Mouse (Mus musculus): ENCODE data around the gene Slc38a10. TPM values are rescaled to one million over a fixed set of nuclear protein-coding genes. Genes with fewer than 3 reads are reported as not detected.

Slc38a10 gene
- polyA plus RNA-seq, 1 experiment from 2014 or later: 132 TPM

DNA sequence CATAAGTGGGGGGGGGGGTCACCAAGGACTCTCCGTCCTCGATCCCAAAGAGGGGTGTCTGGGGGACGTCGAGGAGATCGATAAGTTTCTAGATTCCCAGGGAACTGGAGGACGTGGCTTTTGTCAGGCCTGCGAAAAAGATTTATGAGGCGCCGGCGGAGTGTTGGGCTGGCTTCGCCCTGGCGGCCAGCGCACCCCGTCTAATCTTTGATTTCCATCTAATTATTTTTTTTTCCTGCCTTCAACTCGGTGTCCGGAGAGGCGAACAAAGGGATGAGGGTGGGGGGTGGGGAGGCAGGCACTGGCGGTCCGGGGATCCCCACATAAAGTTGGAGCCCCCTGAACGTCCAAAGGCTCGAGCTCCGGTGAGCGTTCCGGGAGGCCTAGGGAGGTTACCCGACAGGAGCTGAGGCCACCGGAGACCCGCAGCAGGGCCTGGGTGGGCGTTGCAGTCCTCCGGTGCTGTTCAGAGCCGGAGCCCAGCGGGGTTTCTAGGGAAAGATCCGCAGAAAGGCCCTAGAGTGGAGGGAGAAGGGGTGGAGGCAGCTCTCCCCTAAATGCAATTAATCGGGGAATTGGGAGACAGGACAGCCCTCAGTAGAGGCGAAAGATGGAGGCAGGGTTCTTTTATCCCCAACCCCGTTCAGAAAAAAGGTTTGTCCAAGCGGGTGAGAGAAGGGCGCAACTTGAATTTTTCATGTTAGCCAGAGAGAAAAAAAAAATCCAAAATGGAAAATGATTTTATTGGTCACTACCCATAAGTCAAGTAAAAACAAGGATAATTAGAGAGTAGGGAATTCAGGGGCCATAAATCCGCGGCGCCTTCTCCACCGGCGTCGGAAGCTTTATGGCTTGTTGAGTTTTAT lies 36.3 kb upstream of the Slc38a10 start:
- Histone ChIP-seq H3K27ac (ENCODE audit: low read length) (peak overlapping the region; percentile 99), H3K36me3 (ENCODE audit: insufficient read depth, low read length) (no peaks in the 10 kb centered on the region), H3K4me3 (ENCODE audit: low read length) (peak overlapping the region; percentile 96), H3K9ac (replicated peaks; ENCODE audit: low read length) (peak overlapping the region; percentile 99), H3K4me2 (replicated peaks; ENCODE audit: low read depth, low read length) (peak overlapping the region; percentile 94), H3K27me3 (ENCODE audit: insufficient read depth, low read length) (no peaks in the 10 kb centered on the region), H3K9me3 (ENCODE audit: low read length) (no peaks in the 10 kb centered on the region), H3K4me1 (ENCODE audit: insufficient read depth, low read length) (peaks cover 65% of the 10 kb centered on the region)
- 0% methylated on average over 43 of the region's 43 CpGs for WGBS
- ATAC-seq (ENCODE audit: low FRiP score, low TSS enrichment): no peak

DNA sequence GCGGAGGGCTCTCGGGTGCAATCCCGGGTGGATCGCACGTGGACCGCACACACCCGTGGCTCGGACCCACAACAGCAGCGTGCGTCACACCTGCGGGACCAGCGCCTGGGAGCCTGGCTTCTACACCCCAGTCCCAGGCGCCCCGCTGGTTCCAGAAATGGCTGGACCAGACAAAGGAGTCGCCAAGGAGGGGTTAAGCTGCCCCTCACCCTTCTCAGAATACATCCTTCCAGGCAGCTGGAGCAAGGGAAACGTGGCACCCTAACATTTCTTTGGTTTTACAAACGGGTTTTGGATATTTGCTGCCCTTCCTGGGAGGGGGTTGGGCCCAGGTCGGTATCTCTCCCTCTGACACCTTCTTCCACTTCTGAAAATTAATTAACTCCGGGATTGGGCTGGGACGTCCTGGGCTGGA lies 35.7 kb upstream of the Slc38a10 start:
- ATAC-seq (ENCODE audit: low FRiP score, low TSS enrichment): no peak
- Histone ChIP-seq H3K4me3 (ENCODE audit: low read length) (peak overlapping the region; percentile 96), H3K9ac (replicated peaks; ENCODE audit: low read length) (peak overlapping the region; percentile 99), H3K9me3 (ENCODE audit: low read length) (no peaks in the 10 kb centered on the region), H3K27ac (ENCODE audit: low read length) (peak overlapping the region; percentile 99), H3K4me1 (ENCODE audit: insufficient read depth, low read length) (peaks cover 70% of the 10 kb centered on the region), H3K4me2 (replicated peaks; ENCODE audit: low read depth, low read length) (peak overlapping the region; percentile 94), H3K36me3 (ENCODE audit: insufficient read depth, low read length) (no peaks in the 10 kb centered on the region), H3K27me3 (ENCODE audit: insufficient read depth, low read length) (no peaks in the 10 kb centered on the region)
- WGBS: 2% methylated on average over 20 of the region's 20 CpGs

GRCm38 (mm10) chr11:120186145-120186740 lies 35.1 kb upstream of the Slc38a10 start:
- H3K4me3 ChIP-seq (ENCODE audit: low read length): peak overlapping the region; percentile 96
- H3K4me2 ChIP-seq (replicated peaks; ENCODE audit: low read depth, low read length): peak overlapping the region; percentile 94
- H3K4me1 ChIP-seq (ENCODE audit: insufficient read depth, low read length): peaks cover 67% of the 10 kb centered on the region
- 6% methylated on average over 18 of the region's 18 CpGs for WGBS
- H3K9ac ChIP-seq (replicated peaks; ENCODE audit: low read length): peak overlapping the region; percentile 99
- no peaks in the 10 kb centered on the region for H3K9me3 ChIP-seq (ENCODE audit: low read length)
- H3K36me3 ChIP-seq (ENCODE audit: insufficient read depth, low read length): no peaks in the 10 kb centered on the region
- H3K27me3 ChIP-seq (ENCODE audit: insufficient read depth, low read length): no peaks in the 10 kb centered on the region
- no peak for ATAC-seq (ENCODE audit: low FRiP score, low TSS enrichment)
- H3K27ac ChIP-seq (ENCODE audit: low read length): peak overlapping the region; percentile 99

DNA sequence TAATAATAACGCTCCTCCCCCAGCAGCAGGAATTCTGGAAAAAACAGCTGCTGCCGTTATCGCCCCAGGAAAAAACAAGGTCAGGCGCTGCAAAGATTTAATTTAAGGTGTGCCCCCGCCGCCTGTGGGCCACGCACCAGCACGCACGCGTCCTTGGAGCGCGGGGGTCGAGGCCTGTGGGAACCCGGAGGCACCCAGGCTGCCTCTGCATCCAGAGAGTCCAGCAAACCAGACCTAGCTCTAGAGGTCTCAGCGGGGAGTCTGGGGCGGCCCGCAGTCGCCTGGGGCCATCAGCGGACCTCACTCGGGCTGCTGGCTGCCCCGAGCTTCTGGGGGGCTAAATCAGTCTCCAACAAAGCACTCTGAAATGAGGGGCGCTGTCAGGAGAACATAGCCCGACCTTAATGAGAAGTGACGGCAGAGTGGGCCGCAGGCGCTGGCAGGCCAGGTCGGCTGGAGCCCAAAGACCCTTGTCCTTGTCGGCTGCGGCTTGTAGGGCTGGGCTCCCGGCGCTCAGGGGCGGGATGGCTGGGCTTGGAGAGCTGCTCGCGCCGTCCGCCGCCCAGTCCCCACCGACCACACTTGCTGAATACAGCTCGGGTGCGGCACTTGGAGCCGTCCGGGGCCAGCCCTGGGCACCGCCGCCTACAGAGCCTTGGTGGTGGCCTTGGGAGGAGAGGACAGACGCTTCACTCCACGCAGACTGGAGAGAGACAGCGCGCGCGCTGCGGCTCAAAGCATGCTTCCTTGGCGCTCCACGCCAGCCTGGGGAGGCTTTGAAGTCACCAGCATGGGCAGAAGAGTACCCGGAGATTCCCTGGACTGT lies 34.4 kb upstream of the Slc38a10 start:
- no peaks in the 10 kb centered on the region for H3K9me3 ChIP-seq (ENCODE audit: low read length)
- H3K4me3 ChIP-seq (ENCODE audit: low read length): peak overlapping the region; percentile 96
- H3K9ac ChIP-seq (replicated peaks; ENCODE audit: low read length): peak overlapping the region; percentile 99
- ATAC-seq (ENCODE audit: low FRiP score, low TSS enrichment): no peak
- H3K27me3 ChIP-seq (ENCODE audit: insufficient read depth, low read length): no peaks in the 10 kb centered on the region
- peaks cover 60% of the 10 kb centered on the region for H3K4me1 ChIP-seq (ENCODE audit: insufficient read depth, low read length)
- H3K27ac ChIP-seq (ENCODE audit: low read length): peak overlapping the region; percentile 99
- H3K36me3 ChIP-seq (ENCODE audit: insufficient read depth, low read length): no peaks in the 10 kb centered on the region
- 1% methylated on average over 54 of the region's 54 CpGs for WGBS
- H3K4me2 ChIP-seq (replicated peaks; ENCODE audit: low read depth, low read length): peak overlapping the region; percentile 94

DNA sequence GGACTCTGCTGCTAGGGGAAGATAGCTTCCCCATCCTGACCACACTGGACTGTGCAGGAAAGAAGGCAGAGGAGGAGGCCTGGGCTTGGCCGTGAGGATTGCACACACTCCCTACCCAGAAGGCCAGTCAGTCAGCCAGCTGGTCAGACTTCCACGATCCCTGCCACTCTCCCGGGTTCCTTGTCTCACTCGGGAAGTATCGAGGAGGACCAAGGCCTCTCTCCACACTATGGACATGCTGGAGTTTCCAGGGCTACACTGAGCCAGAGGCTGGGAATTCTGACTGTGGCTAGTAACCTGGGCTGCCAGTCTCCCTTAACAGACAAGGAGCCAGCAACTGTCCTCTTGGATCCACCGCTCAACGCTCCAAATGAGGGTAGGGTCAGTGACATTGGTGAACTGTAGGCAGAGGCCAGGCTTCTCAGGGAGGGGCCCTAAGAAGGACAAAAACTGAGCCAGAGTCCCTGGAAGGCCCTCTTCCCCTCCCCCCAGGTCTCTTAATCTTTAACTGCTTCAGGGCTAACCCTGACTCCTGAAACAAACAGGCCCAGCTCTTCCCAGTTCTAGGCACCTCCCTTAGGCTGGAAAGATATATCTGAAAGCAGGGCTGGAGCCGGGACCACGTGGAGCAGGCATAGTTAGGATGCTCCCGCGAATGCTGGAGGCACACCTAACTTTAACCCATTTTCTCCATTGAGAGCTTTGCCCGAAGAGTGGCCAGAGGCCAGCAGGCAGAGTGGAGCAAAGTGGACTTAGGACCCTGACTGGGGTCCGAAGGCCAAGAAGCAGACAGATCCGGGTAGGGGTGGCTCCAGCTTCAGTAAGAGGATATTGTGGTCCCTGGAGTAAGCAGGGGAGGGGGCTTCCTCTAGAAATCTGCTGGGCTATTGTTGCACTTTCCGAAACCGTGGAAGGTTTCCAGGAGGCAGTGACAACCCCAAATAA lies 33.5 kb upstream of the Slc38a10 start:
- peaks cover 57% of the 10 kb centered on the region for H3K4me1 ChIP-seq (ENCODE audit: insufficient read depth, low read length)
- peak overlapping the region; percentile 94 for H3K4me2 ChIP-seq (replicated peaks; ENCODE audit: low read depth, low read length)
- peak overlapping the region; percentile 99 for H3K27ac ChIP-seq (ENCODE audit: low read length)
- H3K36me3 ChIP-seq (ENCODE audit: insufficient read depth, low read length): no peaks in the 10 kb centered on the region
- WGBS: 12% methylated on average over 16 of the region's 16 CpGs
- peak overlapping the region; percentile 99 for H3K9ac ChIP-seq (replicated peaks; ENCODE audit: low read length)
- H3K27me3 ChIP-seq (ENCODE audit: insufficient read depth, low read length): no peaks in the 10 kb centered on the region
- ATAC-seq (ENCODE audit: low FRiP score, low TSS enrichment): peak; percentile 73
- H3K4me3 ChIP-seq (ENCODE audit: low read length): peak overlapping the region; percentile 96
- no peaks in the 10 kb centered on the region for H3K9me3 ChIP-seq (ENCODE audit: low read length)

- no peaks in the 10 kb centered on the region for H3K27me3 ChIP-seq (ENCODE audit: insufficient read depth, low read length)
- peak overlapping the region; percentile 99; the same call in 1 of the 2 replicates for H3K9ac ChIP-seq (replicated peaks; ENCODE audit: low read length)
- no peak overlapping the region for H3K4me3 ChIP-seq (ENCODE audit: low read length)
- H3K4me2 ChIP-seq (replicated peaks; ENCODE audit: low read depth, low read length): peak overlapping the region; percentile 94
- 34% methylated on average over 11 of the region's 11 CpGs for WGBS
- no peaks in the 10 kb centered on the region for H3K36me3 ChIP-seq (ENCODE audit: insufficient read depth, low read length)
- no peak for ATAC-seq (ENCODE audit: low FRiP score, low TSS enrichment)
- no peaks in the 10 kb centered on the region for H3K9me3 ChIP-seq (ENCODE audit: low read length)
- H3K27ac ChIP-seq (ENCODE audit: low read length): peak overlapping the region; percentile 99
- peaks cover 62% of the 10 kb centered on the region for H3K4me1 ChIP-seq (ENCODE audit: insufficient read depth, low read length)
Observed at GRCm38 (mm10) chr11:120183708-120184107, 32.6 kb upstream of the Slc38a10 start.

- no peak for ATAC-seq (ENCODE audit: low FRiP score, low TSS enrichment)
- Histone ChIP-seq H3K4me3 (ENCODE audit: low read length) (no peak overlapping the region), H3K36me3 (ENCODE audit: insufficient read depth, low read length) (no peaks in the 10 kb centered on the region), H3K4me2 (replicated peaks; ENCODE audit: low read depth, low read length) (peak overlapping the region; percentile 94; the same call in 1 of the 2 replicates), H3K27ac (ENCODE audit: low read length) (peak overlapping the region; percentile 99), H3K9ac (replicated peaks; ENCODE audit: low read length) (no peak overlapping the region), H3K9me3 (ENCODE audit: low read length) (no peaks in the 10 kb centered on the region), H3K4me1 (ENCODE audit: insufficient read depth, low read length) (peaks cover 62% of the 10 kb centered on the region), H3K27me3 (ENCODE audit: insufficient read depth, low read length) (no peaks in the 10 kb centered on the region)
- 47% methylated on average over 1 of the region's 1 CpGs for WGBS
Observed at GRCm38 (mm10) chr11:120183180-120183579, 32.0 kb upstream of the Slc38a10 start.

DNA sequence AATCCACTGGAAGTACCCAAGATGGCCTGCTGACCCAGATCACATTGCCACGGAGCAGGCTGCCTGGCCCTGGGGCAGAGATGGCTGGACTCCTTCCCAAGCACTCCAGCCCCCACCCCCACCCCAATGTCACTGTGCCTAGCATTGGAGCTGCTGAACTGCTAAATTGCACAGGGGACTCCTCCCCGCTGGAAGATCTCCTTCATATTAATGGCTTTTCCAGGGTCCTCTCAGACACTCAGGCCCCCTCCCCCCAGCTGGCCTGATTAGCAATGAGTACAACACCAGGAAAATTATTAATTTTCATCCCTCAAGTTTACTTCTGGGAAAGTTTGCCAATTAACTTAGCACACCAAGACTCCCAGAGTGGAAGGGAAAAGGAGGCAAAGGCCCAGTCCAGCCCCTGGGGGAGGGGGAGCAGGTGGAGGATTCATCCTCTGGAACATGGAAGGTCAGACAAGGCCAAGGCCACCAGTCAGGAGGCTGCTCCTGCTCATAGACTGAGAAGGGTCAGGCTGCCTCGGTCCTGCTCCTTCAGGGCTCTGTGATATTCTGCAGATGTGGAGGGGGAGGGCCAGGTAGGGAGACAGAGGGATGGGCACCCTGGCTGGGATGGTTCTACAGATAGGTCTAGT lies 31.4 kb upstream of the Slc38a10 start:
- H3K4me1 ChIP-seq (ENCODE audit: insufficient read depth, low read length): peaks cover 62% of the 10 kb centered on the region
- no peaks in the 10 kb centered on the region for H3K27me3 ChIP-seq (ENCODE audit: insufficient read depth, low read length)
- peak; percentile 21 for ATAC-seq (ENCODE audit: low FRiP score, low TSS enrichment)
- H3K9me3 ChIP-seq (ENCODE audit: low read length): no peaks in the 10 kb centered on the region
- no peaks in the 10 kb centered on the region for H3K36me3 ChIP-seq (ENCODE audit: insufficient read depth, low read length)
- H3K9ac ChIP-seq (replicated peaks; ENCODE audit: low read length): peak overlapping the region; percentile 29; the same call in 1 of the 2 replicates
- peak overlapping the region; percentile 99 for H3K27ac ChIP-seq (ENCODE audit: low read length)
- 11% methylated on average over 3 of the region's 3 CpGs for WGBS
- no peak overlapping the region for H3K4me2 ChIP-seq (replicated peaks; ENCODE audit: low read depth, low read length)
- no peak overlapping the region for H3K4me3 ChIP-seq (ENCODE audit: low read length)

All from kidney, embryonic 16.5 days (tissue).